Mouse (Mus musculus) embryonic fibroblast, embryonic 13.5 days (primary cell): ENCODE measurements around the gene Cpd.

Experiments used
- CTCF ChIP-seq: IDR thresholded peaks from 2 replicates; pipeline ENCODE4 v1.5.1; 2011; ENCODE audit warnings: mild to moderate bottlenecking, control low read depth, low read length, moderate library complexity, borderline replicate concordance; ENCODE audit not compliant: insufficient read depth
- POLR2A ChIP-seq: IDR thresholded peaks from 2 replicates; pipeline ENCODE4 v1.6.1; 2011; ENCODE audit warnings: low read depth, mild to moderate bottlenecking, control low read depth, low read length, moderate library complexity

DNA sequence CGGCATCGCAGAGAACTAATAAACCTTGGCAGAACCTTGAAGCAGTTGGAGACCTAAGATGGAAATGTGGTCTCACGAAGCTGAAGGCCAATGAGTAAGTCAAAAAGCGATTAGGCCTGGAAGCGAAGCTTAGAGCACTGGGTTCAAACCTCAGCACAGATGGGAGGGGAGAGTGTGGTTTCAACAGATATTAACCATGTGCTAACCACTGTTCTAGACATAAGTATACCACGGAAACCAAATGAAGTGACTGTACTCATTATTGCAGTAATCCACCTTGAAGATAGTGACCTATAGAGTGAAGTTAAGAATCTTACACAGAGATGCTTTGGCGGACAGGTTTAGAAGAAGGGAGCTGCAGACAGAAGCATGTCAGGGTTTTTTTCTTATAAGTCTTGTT is 44.4 kb upstream of the Cpd start:
- TF ChIP-seq CTCF (no peak), POLR2A (no peak)
